Mouse (Mus musculus): Measurements from ENCODE around the gene Slc11a2. TPM values are rescaled to one million over a fixed set of nuclear protein-coding genes. Genes with fewer than 3 reads are reported as not detected.
A peak's percentile ranks its signal among the peaks of the same experiment; 100 is the strongest.
"Not testable (repeated sequence)": the region's sequence is repeated elsewhere in the genome, so short reads cannot be mapped to it uniquely, and the experiment has no call there.

Gene Slc11a2
- total RNA-seq, 1 experiment from 2014 or later = 30.4 TPM

GRCm38 (mm10) chr15:100436518-100436917 lies 11.6 kb upstream of the Slc11a2 start:
- no peak for ATAC-seq (replicated peaks; ENCODE audit: low read depth, poor library complexity, severe bottlenecking)

GRCm38 (mm10) chr15:100436112-100436511 lies 11.2 kb upstream of the Slc11a2 start:
- no peak for ATAC-seq (replicated peaks; ENCODE audit: low read depth, poor library complexity, severe bottlenecking)

GRCm38 (mm10) chr15:100433234-100433633 lies 8.4 kb upstream of the Slc11a2 start:
- no peak for ATAC-seq (replicated peaks; ENCODE audit: low read depth, poor library complexity, severe bottlenecking)

DNA sequence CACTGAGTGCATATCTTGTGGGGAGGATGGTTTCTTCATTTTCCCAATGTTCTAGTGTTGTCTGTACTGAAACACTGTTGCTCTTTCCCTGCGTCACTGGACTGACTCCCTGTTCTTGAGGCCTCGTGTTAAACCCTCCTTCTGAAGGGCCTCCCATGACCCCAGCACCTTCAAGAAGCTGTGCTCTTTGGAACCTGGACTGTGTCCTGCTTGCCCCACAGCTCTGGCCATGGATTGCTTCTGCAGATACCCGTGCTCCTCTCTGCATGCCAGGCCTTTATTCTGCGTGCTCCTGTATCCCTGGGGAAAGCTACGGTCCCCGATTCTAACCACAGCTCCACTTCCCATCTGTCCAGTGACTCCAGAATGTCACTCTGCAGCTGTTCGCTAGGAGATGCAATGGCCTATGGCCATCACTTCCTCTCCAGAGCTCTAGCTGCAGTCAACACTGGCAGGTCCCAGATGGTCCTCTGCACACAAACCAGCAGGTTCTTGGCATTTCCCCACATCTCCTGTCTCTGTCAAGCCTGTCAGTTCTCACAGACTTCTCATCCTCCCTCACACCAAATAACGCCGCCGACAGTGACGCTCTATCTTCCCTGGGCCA lies 5.2 kb upstream of the Slc11a2 start:
- ATAC-seq (replicated peaks; ENCODE audit: low read depth, poor library complexity, severe bottlenecking) = no peak

DNA sequence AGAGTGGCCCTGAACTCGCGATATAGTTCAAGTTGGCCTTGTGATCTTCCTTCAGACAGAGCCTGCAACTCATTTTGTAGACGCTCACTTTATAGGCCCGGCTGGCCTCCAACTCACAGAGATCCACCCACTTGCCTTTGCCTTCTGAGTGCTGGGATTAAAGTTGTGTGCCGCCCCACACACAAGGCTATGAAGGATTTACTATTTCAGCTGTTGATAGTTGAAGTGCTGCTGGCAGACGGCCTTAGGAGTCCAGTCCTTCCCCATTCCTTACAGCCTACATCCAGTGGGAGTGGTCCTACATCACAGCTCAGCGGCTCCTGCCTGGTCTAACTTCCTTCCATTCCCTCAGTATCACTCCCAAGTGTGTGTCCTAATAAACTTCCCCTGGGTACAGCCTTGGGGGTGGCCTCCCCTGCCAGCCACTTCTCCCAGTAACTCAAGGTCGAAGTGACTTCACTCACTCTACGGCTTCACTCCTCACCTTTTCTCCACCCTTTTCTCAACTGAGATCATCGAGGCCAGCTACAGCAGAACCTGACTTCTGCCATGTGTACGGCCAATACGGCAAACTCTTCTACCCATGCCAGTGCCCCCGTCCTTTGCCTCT lies 3.5 kb upstream of the Slc11a2 start:
- no peak for ATAC-seq (replicated peaks; ENCODE audit: low read depth, poor library complexity, severe bottlenecking)

DNA sequence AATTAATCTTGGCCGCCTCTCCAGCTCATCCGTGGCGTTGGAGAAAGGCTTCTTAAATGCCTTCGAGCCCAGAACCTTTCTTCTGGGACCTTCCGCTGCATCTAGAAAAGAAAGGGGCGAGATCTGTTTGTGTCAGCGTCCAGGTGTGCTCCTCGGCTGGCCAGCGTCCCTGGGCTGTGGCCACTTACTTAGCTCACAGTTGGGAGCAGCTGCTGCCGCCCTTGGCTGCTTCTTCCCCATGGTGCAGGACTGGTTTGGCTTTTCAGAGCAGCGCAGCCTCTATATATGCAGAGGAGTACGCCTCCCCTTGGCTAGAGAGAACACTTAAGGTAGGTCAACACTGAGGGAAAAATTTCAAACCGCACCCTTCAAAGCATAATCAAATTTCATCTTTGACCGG lies 956 bp downstream of the Slc11a2 start:
- no peak for ATAC-seq (replicated peaks; ENCODE audit: low read depth, poor library complexity, severe bottlenecking)

DNA sequence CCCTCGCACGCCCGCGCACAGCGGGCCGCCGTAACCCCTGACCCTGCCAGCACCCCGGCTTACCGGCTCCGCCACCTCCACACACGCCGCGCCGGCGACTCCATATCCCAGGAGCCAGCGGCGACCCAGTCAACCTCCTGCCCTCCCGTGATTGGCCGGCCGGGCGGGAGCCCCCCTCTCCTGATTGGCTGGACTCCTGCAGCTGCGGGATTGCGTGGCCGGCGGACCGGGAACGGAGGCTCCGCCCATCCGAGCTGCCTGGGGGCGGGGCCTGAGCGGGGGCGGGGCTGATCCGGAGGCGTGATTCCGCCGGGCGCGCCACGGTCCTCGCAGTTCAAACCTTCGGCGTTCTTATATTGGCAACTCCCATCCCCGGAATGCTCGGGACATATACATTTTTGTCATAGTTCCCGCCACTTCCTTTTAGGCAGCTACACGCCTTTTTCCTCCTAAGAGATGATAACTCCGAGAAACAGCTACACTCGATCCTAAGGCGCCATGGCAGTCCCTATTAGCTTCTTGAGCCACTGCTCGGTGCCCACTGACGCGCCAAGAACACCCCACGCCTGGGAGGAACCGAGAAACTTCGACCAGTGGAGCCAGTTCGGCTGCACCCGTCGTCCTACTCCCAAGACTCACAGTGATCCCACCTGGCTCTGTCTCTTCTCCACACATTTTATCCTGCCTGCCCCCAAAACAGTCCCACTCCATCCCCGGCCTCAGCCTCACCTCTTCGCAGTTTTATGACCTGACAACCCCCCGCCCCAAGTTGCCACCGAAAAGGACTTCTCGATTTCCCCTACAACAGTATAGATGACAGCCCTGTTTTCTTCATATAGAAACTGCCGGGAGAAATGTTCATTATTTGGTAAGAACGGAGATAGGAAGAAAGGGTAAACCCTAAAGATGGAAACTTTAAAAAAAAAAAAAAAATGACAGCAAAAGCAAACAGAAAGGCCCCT lies 1.7 kb downstream of the Slc11a2 start:
- peak; percentile 90 for ATAC-seq (replicated peaks; ENCODE audit: low read depth, poor library complexity, severe bottlenecking)

DNA sequence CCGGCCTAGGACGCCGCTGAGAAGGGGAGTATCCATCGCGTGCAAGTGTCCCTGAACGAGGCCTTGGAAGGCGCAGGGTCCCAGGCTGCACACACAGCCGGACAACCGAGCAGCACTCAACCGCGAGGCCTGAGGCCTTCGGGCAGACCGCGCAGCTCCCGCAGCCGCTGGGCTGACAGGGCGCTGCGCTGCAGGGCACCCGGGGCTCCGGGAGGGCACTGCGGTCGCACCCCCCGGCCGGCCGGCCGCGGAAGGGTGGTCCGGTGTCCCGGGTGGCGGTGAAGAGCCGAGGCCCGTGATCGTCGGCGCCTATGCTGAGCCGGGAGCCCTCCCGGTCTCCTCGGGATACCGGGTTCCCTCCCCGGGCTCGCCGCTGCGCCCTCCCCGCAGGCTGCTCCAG lies 2.4 kb downstream of the Slc11a2 start:
- no peak for ATAC-seq (replicated peaks; ENCODE audit: low read depth, poor library complexity, severe bottlenecking)

DNA sequence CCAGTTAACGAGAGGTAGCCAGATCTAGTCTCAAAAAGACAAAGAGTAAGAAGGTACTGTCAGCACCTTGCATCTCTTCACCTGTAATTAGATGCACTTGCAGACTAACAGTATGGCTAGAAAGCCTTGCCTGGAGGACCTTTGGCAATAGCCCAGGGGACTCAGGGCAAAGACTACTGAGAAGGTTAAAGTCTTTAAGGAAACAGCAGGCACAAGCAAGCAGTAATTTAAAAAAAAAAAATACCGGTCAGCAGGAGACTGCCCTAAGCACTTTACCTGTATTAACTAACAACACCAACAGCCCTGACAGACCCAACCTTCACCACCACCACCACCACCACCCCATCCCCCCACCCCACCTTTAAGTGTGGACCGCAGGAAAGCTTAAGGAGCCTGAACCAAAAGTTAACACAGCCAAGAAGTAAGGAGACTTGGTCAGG lies 3.1 kb downstream of the Slc11a2 start, which contains the start of gene Gm5475:
Gene Gm5475, plus strand, starts transcription at position 390 of the 440 bp plus-strand sequence.
- ATAC-seq (replicated peaks; ENCODE audit: low read depth, poor library complexity, severe bottlenecking) = not testable (repeated sequence)

DNA sequence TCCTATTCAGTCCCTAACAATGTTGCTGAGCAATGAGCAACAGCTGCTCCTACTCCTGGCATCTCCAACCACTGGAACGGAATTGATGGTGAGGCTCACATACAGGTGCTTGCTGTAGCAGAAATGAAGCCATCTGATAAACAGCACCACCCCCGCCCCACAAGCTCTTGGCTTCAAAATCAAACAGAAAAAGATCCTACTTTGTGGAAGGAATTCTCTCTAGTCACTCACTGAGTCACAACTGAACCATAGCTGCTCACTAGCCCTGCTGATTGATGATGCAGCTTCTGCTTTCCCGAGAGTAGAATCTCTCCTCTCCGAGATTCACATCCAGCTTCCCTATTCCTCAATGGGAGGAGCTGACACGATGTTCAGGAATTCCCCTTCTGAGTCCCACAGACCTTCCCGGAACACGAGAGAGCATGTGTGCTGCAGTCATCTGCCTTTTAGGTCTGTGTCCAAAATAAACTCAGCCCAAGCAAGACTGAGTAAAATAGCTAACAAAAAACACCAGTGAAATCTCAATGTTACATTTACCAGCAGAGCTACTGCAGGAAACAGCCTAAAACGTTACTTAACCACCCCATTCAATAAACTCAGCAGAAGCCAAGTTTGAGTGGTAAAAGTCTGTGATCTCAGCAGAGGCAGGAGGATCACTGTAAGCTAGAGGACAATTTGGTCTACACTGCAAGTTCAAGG lies 3.7 kb downstream of the Slc11a2 start:
- ATAC-seq (replicated peaks; ENCODE audit: low read depth, poor library complexity, severe bottlenecking) = no peak

DNA sequence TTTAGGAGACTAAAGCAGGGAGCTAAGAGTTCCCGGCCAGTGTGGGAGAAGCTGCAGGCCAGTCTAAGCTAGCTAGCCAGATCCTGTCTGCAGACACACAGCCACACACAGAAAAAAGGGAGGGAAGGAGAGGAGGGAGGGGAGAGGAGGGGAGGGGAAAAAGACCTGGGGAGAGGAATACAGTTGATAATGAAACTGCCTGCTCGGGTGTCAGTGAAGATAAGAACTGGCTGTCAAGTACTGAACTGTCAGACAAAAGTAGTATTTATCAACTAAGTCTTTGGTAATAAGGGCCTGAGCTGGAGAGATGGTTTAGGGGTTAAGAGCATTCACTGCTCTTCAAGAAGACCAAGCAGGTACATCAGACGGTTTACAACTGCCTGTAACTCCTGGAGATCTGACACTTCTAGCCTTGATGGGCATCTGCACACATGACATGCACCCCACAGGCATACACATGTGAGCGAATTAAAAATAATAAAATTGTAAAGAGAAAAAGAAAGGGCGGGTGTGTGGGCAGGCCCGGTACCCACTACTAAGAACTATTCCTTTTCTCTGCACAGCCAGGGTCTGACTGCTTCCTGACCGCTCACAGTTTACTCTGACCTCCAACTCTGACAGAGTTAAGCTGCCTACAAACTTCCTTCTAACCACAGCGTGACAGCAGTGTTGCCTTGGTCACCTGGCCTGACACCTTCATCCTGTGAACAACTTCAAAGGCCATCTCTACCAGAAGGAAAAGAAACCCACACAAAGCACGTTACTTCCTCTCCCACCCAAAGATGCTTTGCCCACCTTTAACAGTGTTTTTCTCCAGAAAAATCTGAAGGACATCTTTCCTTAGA lies 4.7 kb downstream of the Slc11a2 start:
- ATAC-seq (replicated peaks; ENCODE audit: low read depth, poor library complexity, severe bottlenecking) = peak; percentile 39

DNA sequence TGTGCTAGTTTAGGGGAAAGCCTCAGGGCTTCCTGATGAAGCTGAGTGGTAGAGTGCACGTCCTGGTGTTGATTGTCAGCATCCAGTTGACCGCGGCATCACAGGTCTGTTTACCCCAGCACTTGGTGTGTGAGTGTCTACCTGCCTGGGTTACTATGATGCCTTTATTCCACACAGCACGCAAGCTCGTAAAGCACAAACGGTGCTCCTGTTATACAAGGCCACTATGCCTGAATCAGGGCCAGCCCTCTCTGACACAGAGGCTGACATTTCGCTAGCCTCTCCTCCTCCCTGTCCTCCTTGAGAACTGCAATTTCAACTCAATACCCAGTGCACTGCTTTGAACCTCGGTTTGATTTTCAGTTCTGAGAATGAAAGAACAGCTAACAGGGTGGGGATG lies 5.6 kb downstream of the Slc11a2 start:
- no peak for ATAC-seq (replicated peaks; ENCODE audit: low read depth, poor library complexity, severe bottlenecking)

- no peak for ATAC-seq (replicated peaks; ENCODE audit: low read depth, poor library complexity, severe bottlenecking)
Observed at GRCm38 (mm10) chr15:100417854-100418450, 6.9 kb downstream of the Slc11a2 start.

DNA sequence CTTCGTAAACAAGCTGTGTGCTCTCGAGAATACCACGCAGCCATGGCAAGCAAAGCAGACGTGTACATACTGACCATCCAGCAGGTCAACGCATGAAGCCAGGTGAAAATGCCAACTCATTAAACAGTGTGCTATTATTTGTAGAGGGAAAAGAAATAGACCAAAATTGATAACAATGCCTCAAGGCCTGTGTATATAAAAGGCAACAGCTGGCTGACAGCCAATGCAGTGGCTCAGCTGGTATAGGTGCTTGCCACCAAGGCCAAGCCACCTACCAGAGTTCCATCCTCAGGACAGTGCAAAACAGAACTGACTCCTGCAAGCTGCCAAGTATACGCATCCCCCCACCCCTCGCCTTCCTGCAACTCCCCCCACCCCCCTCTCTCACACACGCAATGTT lies 9.2 kb downstream of the Slc11a2 start:
- no peak for ATAC-seq (replicated peaks; ENCODE audit: low read depth, poor library complexity, severe bottlenecking)

- no peak for ATAC-seq (replicated peaks; ENCODE audit: low read depth, poor library complexity, severe bottlenecking)
Observed at GRCm38 (mm10) chr15:100414942-100415341, 9.9 kb downstream of the Slc11a2 start.

- ATAC-seq (replicated peaks; ENCODE audit: low read depth, poor library complexity, severe bottlenecking) = no peak
Observed at GRCm38 (mm10) chr15:100414011-100414410, 10.9 kb downstream of the Slc11a2 start.

DNA sequence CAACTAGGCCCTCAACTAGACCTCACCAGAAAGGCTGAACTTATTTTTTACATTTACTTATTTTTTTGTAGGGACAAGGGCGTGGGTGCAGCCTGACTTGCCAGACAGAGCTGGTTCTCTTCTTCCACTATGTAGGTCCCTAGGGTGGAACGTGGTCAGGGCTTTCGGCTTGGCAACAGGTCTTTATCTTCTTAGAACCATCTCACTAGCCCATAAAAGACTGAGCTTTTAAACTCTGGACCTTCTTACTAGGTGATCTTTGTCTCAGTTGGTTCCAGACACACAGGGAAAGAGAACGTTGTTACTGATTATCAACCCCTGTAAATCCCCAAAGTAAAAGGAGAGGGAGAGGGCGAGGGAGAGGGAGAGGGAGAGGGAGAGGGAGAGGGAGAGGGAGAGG lies 11.6 kb downstream of the Slc11a2 start:
- ATAC-seq (replicated peaks; ENCODE audit: low read depth, poor library complexity, severe bottlenecking) = no peak

DNA sequence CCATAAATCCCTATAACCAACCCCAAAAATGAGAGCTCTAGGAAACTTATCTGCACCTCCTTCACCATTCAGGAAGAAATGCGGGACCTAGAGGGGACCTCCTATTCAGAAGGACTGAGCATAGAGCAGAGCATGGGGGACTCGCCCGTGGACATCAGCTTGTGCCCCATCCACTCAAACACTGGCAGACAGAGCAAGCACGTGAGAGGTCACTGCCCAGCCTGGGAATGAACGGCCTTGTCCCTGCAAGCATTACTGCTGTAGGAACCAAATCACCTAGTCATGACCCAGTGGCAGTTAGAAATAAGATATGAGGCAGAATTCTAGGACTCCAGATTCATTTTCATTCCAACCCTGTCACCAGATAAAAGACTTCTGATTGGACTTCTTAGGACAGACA lies 13.1 kb downstream of the Slc11a2 start:
- ATAC-seq (replicated peaks; ENCODE audit: low read depth, poor library complexity, severe bottlenecking) = no peak

All from common myeloid progenitor, adult 5-6 weeks (primary cell).